Mouse (Mus musculus): ENCODE results near the gene Il6.
"Not testable (repeated sequence)": the region's sequence is repeated elsewhere in the genome, so short reads cannot be mapped to it uniquely, and the experiment has no call there.

Il6 gene

GRCm38 (mm10) chr5:30012726-30013503, at the start of gene Il6:
Il6 (plus strand) TSS chr5:30013114.
- peak; percentile 62 for DNase-seq (ENCODE audit: low read depth, low spot score)

- no peak for DNase-seq (ENCODE audit: low read depth, low spot score)
These were observed 49.4 kb upstream of the Il6 start for GRCm38 (mm10) chr5:29963488-29963887.

- DNase-seq (ENCODE audit: low read depth, low spot score), result no peak
These were observed 42.7 kb upstream of the Il6 start for GRCm38 (mm10) chr5:29970212-29970611.

GRCm38 (mm10) chr5:29972796-29973195, 40.1 kb upstream of the Il6 start:
- no peak for DNase-seq (ENCODE audit: low read depth, low spot score)

- DNase-seq (ENCODE audit: low read depth, low spot score), result no peak
These were observed 39.4 kb upstream of the Il6 start for GRCm38 (mm10) chr5:29973533-29973932.

GRCm38 (mm10) chr5:29974115-29974514, 38.8 kb upstream of the Il6 start:
- DNase-seq (ENCODE audit: low read depth, low spot score), result no peak

GRCm38 (mm10) chr5:29993583-29993982, 19.3 kb upstream of the Il6 start:
- DNase-seq (ENCODE audit: low read depth, low spot score), result no peak

- DNase-seq (ENCODE audit: low read depth, low spot score), result no peak
These were observed 18.6 kb upstream of the Il6 start for GRCm38 (mm10) chr5:29994344-29994743.

GRCm38 (mm10) chr5:29997351-29997750, 15.6 kb upstream of the Il6 start:
- DNase-seq (ENCODE audit: low read depth, low spot score), result no peak

- DNase-seq (ENCODE audit: low read depth, low spot score), result no peak
These were observed 12.0 kb upstream of the Il6 start for GRCm38 (mm10) chr5:30000921-30001320.

GRCm38 (mm10) chr5:30014580-30014979, 1.7 kb downstream of the Il6 start:
- DNase-seq (ENCODE audit: low read depth, low spot score), result peak; percentile 49

GRCm38 (mm10) chr5:30035862-30036261, 22.9 kb downstream of the Il6 start:
- DNase-seq (ENCODE audit: low read depth, low spot score), result not testable (repeated sequence)

GRCm38 (mm10) chr5:30037111-30037510, 24.2 kb downstream of the Il6 start:
- not testable (repeated sequence) for DNase-seq (ENCODE audit: low read depth, low spot score)

- DNase-seq (ENCODE audit: low read depth, low spot score), result not testable (repeated sequence)
These were observed 26.4 kb downstream of the Il6 start for GRCm38 (mm10) chr5:30039324-30039723.

- DNase-seq (ENCODE audit: low read depth, low spot score), result not testable (repeated sequence)
These were observed 26.9 kb downstream of the Il6 start for GRCm38 (mm10) chr5:30039841-30040240.

- peak; percentile 85 for DNase-seq (ENCODE audit: low read depth, low spot score)
These were observed 45.4 kb downstream of the Il6 start for GRCm38 (mm10) chr5:30058216-30058731.

- DNase-seq (ENCODE audit: low read depth, low spot score), result peak; percentile 90
These were observed 46.7 kb downstream of the Il6 start for GRCm38 (mm10) chr5:30059607-30060006.

GRCm38 (mm10) chr5:30067726-30068125, 54.8 kb downstream of the Il6 start:
- DNase-seq (ENCODE audit: low read depth, low spot score), result no peak

All from R1 (cell line).